Mouse (Mus musculus) embryo, embryonic 11 days (tissue): ENCODE measurements at regions not wholly inside any gene's neighbourhood (a gene's known extent, or its start where the extent isn't known, plus 50 kb on each side); places are given as distances from the start of the nearest gene placed in this dataset.

Source experiments
- DNase-seq: peaks from one replicate; pipeline ENCODE4 v3.0.0-alpha.2; 2015

- no peak for DNase-seq
Observed at GRCm38 (mm10) chr1:142605224-142605623, 1035.2 kb upstream of the B3galt2 start.

DNA sequence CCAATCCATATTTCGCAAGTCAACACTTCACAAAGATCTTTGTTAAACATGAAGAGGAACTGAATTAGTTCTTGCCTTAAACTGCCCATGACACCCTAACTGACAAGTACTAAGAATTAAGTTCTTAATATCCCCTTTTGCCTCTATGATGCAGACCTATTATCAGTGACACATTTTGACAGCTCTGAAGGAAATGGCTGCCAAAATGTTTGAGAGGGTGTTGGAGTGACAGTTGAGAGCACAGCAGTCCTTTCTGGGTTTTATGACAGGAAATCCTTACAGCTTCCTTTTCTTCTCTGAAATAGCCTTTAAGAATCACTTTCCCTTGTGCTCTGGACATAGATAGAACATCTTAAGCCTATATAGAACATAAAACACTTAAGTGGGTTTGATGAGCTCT lies 1034.4 kb upstream of the B3galt2 start:
- no peak for DNase-seq

- DNase-seq: no peak
Observed at GRCm38 (mm10) chr1:142621464-142621863, 1019.0 kb upstream of the B3galt2 start.

DNA sequence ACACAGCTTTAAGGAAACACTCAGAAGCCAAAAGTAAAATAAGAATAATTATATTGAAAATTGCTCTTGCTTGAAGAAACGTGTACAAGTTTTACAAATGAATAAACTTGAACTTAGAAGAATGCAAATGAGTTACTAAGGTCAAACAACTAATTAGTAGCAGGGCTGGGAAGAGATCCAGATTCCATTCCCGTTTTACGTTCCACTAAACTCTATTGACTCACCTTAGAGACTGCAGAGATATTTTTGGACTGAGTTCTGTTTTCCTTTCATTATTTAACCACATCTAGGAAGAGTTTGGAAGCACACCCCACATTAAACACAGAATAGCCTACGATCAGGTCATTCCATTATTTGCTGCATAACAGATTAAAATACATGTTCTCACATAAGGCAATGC lies 1016.2 kb upstream of the B3galt2 start:
- no peak for DNase-seq

DNA sequence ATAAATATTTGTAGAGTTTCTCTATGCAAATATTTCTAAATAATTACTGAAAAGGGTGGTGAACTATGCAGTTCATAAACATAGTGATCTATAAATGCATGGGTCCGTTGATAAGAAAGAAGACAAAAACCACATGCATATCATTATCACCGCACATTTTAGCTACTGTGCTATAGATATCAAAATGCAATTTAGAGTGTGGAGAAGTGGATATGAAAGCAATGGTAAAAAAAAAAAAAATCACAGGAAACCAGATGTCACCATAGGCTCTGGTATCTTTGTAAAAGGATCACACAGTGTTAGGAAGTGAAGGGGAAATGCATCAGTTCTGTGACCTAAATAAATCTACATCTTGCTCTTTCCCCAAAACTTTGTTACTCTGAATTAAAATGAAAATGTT lies 985.2 kb upstream of the B3galt2 start:
- no peak for DNase-seq

- no peak for DNase-seq
Observed at GRCm38 (mm10) chr1:142665262-142665661, 975.2 kb upstream of the B3galt2 start.

DNA sequence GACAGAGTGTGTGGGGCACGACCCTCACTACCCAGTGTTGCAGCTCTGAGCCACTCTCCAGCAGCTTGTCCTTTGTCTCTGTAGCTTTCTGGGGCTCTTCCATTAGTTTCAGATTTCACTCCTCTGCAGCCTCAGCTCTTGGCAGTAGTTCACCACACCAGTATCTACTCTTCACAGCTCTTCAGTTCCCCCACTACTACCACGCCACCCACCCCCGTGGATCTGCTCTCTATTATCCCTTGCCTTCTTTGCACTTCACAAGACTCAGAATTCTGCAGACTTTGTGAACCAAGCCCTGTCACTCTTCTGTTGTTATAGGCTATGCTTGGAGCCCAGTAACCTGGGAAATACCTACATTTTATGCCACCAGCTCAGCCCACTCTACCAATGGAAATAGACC lies 960.5 kb upstream of the B3galt2 start:
- no peak for DNase-seq

DNA sequence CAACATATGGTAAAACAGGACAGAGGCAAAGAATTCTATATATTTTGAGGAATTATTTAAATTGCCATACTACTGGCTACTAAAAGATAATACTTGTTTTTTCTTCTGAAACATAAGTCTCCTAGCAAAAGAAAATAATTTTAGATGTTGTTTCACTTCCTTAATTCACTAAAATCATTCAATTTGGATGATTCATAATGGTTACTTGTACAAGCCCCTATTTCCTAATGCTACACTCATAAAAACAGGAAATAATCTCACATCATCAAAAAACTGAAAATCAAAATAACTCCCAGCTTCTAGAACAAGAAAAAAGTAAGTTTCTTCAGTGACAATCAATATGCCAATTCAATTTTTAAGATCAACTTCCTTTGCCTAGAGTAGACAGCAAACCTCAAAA lies 951.6 kb upstream of the B3galt2 start:
- DNase-seq: no peak

DNA sequence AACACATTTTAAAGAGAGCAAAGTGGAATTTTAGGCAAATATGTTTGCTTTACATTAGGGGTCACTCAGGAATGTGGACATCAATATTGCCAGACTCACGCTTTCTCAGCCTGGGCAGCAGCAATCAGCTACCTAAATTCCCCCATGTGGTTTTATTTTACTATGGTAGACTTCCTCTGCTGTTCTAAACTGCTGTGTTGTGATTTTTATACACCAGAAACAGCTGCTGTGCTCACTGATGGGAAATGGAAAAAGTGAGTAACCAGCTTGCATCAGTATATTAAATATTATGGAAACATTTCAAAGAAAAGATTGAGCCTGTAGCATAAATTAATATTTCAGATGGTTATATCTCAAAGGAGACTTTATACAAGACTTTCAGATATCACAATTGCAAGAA lies 945.3 kb upstream of the B3galt2 start:
- peak; percentile 4 for DNase-seq

DNA sequence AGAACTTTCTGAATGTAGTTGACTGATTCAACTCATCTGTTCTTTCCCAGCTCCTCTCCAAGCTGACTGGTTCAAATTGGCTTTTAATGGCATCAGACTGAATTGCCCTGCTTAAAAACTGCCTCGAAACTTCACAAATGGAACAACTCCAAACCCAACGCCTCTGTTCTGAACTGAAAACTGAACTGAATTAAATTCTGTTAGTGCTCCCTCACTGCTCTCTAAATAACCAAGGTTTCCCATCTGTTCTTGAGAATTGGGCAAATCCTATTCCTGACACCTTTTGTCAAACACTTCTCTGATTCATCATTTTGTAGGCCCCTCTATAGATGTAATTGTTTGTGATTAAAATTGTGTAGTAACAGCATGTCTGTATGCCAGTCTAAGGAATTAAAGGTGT lies 932.2 kb upstream of the B3galt2 start:
- no peak for DNase-seq

DNA sequence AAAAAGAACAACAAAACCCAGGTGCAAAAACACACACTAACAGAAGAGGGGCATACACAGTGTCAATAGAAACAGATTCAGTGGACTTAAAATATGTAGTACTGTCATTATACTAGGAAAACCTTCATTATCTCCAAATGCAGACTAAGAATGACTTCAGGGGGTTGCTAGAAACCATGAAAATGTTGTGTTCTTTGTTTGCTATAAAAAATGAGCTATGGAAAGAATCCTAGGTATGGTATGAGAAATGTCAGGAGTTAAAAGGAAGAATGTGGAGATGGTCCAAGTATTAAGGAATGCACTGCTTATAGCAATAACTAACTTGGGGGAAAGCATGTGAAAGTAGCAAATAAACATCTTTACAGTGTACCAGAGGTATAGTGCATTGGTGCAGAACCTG lies 910.2 kb upstream of the B3galt2 start:
- no peak for DNase-seq

- no peak for DNase-seq
Observed at GRCm38 (mm10) chr1:142734108-142734507, 906.4 kb upstream of the B3galt2 start.

DNA sequence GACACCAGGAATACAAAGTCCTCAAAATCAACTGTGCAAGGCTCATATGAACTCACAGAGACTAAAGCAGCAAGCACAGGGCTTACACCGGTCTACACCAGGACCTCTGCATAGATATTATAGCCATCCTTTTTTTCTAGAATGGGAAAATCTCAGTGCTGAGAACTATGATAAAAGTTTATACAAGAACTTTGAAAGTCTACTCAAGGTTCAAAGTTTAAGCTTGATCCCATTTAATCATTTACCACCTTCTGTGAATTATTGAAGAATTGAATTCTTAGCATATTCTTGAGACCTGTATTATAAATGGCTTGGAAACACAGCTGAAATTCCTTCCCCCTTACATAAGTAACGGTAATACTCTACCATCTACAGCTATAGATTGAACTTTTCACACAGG lies 902.1 kb upstream of the B3galt2 start:
- no peak for DNase-seq

- peak; percentile 75 for DNase-seq
Observed at GRCm38 (mm10) chr1:142742307-142742706, 898.2 kb upstream of the B3galt2 start.

- DNase-seq: no peak
Observed at GRCm38 (mm10) chr1:142771010-142771409, 869.5 kb upstream of the B3galt2 start.
